Mouse (Mus musculus) kidney, adult 11 months (tissue): ENCODE data around the gene BC017158.
"Not testable (repeated sequence)": the region's sequence is repeated elsewhere in the genome, so short reads cannot be mapped to it uniquely, and the experiment has no call there.

Experiments used
- DNase-seq: peaks from one replicate; pipeline ENCODE4 v3.0.0; 2022

The BC017158 gene

DNA sequence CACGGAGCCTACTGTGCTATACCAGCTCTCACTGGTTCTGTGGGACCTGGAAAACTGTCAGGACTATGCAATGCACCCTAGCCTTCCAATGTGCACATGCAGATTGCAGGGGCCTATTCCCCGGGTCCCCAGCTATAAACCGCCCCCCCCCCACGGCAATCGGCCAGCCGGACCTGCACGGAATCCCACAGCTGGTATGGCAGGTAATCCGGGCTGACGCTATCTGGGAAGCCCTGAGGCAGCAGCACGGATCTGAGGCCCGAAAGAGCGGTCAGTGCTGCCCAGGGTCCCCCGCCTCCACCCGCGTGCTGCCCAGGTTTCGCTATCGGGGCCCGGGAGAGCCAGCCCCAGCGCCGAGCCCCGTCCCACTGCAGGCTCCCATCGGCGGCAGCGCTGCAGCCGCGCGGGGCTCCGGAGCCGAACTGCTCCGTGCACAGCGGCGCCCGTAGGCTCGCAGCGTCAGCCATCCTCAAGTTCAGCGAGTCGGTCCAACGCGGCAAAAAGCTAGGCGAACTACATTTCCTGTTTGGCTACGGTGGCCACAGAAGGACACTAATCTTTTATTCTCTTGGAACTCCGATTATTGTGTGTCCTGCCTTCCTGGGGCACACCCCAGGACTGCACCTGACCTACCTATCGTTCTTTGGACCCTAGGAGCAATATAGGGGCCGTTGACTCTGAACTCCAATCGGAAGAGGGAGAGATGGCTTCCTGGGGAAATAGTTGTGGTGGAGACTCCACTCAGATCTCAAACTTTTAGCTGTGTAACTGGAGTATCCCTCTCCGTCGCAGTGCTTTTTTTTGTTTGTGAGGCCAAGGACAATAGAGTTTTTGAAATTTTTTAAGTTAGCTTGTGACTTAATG lies at the start of gene BC017158:
BC017158 (minus strand) TSS at position 554 of the 864 bp plus-strand sequence.
- peak; percentile 74 for DNase-seq

DNA sequence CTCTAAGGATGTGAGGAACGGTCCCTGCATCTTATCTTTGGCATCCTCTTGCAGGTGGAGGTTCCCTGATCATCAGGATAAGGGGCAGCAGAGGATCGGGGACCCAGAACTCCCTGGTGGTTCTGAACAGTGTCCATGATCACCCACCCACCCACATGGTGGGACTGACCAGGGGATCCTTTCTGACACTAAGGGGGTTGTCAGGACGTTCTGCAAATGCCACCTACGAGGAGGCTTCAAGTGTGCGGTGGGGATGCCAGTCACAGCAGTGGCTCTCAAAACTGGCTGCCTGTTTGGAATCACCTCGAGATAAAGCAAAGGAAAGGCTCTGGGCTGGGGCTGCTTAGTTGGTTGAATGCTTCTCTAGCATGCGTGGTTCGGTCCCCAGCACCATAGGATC lies 49.0 kb upstream of the BC017158 start:
- no peak for DNase-seq

DNA sequence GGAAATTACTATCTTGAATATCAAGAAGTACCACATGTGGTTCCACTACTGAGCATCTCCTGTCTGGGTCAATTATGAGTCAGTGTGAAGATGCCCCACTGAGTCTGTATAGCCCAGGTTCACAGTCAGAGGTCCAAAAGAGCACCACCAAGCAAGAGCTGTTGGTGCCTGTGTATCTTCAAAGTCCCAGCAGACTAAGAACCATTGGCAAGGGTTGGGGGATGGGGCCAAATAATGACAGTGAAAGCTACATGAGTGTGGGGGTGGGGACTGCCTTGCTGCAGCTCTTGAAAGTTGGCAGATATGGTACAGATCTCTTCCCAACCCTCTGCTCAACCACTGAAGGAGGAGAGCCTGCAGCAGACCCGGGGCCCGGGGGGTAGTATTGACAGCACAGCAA lies 48.6 kb upstream of the BC017158 start:
- DNase-seq: no peak

DNA sequence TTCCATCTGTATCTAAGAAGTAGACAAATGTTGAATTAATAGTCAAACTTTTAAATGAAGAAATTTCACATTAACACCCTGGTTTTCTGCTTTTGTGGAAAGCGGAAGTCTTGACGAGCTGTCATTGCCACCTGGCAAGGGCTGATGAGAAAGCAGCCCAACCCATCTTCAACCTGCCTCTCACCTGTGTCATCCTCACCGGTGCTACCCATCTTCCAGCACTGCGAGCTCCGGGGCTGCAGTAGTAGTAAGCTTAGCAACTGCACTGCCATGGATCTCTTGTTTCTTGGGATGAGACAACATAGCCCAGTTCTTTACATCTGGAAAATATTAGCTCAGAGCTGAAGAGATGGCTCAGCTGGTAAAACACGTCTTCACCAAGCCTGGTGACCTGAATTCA lies 47.7 kb upstream of the BC017158 start:
- DNase-seq: no peak

DNA sequence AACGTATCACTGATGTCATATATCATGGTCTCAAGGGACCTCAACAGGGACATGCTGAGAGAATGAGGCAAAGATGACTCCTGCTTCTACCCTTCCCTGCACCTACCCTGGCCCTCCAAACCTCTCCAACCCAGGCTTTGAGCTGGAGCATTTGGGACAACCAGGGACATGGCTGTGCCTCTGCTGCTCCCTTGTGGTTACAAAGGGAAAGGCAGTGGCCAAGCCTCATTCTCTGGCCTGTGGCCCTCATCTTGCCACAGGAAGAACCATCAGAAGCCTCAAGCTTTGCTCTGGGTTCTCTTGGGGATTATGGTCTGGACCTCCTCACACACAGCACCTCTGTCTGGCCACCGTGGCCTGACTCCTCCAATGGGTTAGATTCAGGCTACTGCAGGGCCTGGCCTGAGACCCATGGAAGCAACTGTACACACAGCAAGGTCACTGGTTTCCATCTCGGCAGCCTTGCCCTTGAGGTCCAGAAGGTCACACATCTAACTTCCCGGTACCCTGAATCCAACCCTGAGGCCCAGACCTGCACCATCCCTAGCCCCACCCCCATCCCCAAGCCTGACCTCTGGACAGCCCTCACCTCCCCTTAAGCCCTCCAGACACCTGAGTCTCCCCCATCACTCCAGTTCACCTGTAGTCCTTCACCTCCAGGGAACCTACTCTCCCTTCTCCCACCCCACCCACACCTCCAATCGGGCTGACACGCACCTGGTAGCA lies 47.1 kb upstream of the BC017158 start:
- peak; percentile 64 for DNase-seq

DNA sequence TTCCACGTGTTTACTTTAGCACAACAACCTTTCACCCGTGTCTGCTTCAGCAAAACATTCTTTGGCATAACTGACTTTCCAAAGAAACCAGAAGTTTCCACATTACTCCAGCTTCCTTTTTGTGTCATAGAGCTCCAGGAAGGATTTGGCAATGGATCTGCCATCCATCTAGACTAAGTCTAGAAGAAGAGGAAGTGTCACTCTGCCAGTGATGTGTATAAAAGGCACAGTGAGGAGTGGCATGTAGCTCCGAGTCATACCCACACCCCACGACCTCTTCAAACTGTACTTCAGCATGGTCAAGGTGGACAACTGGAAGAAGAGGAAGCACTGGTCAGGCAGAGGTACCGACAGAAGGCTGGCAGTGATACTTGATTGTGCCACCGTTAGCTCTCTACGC lies 46.5 kb upstream of the BC017158 start:
- DNase-seq: no peak

DNA sequence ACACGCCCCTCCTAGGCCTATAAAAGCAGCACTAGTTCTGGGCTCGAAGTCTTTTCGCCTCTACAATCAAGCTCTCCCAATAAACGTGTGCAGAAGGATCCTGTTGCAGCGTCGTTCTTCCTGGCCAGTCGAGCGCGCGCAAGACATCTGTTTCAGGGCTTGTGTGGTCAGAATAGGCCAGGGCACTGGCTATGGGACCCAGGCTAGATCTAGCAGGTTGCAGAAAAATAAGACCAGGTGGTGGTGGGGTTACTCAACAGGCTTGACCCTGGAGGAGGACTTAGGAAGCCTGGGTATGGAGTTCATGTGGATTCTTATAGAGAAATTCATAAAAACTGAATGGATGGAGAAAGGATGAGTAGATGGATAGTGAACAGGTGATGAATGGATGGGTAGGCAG lies 44.7 kb upstream of the BC017158 start:
- not testable (repeated sequence) for DNase-seq

DNA sequence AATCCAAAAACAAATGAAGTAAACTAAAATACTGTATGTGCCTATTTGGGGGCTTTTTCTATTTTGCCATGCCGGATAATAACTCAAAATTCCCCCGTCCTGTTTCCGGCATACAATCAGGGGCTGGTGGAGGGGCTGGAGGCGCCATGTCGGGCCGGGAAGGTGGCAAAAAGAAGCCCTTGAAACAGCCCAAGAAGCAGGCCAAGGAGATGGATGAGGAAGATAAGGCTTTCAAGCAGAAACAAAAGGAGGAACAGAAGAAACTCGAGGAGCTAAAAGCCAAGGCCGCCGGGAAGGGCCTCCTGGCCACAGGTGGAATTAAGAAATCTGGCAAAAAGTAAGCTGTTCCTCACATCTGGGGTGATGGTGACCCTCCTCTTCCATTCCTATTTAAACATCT lies 42.4 kb upstream of the BC017158 start:
- DNase-seq: not testable (repeated sequence)

DNA sequence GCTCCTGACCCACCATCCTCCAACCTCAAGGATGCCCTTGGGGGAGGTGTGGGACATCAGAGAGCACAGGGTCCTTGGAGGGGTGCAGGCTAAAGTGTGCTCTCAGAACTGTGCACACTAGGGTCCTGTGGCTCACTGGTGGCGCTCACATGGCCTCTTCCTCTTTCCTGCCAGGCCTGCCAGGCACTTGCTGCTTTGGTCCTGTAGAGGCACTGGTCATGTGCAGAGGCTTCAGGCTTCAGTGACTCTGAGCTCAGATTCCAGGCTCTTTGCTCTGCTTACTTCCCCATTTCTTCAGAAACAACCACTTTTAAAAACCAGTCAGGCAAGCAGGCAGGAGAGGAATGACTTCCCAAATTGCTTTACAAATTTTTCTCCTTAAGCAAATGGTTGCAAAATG lies 34.9 kb upstream of the BC017158 start:
- peak; percentile 36 for DNase-seq

DNA sequence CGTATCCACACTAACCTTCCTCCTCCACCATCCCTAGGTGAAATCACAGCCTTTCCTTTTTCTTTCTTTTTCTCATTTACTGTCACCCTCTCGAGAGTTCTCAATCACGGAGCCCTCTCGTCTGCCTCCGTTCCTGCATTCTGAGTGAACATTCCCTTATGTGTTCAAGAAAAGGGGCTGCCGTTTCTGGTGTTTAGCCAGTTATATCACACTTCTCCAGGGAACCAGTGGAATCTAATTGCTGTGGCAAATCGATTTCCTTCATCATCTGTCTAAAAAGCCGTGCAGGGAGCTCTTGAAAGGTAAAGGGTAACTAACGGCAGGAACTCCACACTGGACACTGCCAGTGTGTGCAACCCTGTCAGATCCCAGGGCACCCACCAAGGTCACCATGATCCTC lies 33.0 kb upstream of the BC017158 start:
- DNase-seq: no peak

DNA sequence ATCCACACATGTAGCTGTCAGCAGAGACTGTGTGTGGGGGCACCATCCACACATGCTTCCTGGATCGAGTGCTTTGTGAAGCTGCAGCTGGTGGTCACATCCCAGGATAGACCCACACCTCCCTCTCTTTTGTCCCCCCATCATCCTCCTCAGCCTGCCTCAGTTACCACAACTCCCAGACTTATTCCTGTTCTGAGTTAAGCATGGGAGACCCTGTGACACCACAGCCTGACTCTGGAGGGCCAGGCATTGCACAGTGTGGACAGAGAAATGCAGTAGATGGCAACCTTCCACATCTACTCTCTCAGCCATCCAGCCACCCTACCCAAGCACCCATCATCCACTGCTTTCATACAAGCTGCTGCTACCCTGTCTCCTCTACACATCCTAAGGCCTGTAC lies 27.0 kb upstream of the BC017158 start:
- DNase-seq: no peak

DNA sequence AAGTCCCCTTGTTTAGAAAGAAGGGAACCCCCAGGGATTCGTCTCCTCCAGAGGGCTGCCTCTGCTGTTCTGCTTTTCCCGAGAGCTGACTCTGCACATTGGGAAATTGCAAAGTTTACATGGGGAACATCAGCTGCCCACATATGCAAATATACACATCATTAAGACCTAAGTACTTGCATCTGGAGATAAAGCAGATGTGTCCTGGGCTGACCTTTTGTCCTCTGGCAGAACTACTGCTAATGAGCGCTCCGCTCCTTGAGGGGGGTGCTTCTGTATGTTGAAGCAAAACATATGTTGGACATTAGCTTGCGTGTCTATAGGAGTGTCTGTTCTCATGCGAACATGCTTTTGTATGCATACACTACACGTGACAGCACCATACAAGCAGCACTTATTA lies 23.3 kb upstream of the BC017158 start:
- no peak for DNase-seq

DNA sequence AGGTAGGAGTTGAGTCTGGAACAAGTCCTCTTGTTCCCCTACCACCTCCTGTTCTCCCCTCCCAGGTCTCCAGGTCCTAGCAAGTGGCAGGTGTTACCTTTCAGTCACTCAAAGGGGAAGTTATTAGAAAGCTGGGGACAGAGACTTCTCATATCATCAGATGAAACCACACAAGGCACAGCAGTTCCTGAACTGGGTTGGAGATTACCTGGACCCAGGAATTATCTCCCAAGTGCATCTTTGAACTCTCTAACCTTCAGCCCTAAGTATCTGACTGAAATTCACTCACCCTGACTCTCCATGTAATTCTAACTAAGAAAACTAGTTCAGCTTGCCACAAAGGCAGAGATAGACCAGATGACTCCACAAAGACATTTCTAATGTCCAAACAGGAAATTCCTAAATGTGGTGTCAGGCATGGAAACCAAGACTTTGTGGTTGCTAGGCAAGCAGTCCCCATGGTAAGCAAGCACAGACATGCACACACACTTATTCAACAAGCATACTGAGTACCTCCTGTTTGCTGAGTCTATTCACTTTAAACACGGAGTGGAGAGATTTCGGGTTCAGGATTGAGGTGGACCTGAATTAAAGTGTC lies 22.3 kb upstream of the BC017158 start:
- no peak for DNase-seq

DNA sequence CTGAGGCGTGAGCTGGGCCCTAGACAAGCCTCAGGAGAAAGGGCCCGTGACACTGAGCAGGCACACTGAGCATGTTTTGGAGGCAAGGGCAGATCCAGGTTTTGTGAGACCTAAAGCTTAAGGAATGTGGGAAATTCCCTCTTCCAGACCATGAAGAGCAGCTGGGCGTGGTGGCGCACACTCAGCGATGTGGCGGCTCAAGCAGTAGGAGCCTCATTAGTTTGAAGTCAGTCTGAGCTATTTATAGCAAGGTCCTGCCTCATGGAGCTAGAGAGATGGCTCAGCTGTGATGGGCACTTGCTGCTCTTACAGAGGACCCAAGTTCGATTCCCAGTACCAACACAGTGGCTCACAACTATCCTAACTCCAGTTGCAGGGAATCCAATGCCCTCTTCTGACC lies 21.2 kb upstream of the BC017158 start:
- DNase-seq: no peak

DNA sequence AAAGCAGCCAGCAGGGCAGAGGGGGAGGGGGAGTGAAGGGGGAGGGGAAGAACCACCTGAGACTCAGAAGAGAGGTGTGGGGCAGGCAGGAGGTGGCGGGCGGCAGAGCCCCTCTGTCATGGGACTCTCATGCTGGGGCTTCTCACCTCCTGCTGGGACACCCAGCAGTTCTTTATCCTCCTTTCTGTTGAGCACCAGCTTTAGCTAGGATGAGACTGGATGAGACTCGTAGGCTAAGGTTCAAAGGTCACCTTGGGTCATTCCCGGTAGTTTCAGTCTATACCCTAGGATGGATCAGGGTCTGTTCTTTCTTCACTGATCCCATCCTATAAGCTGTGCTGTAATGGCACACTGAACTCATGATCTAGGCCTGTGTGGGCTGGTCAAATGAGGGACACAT lies 19.0 kb upstream of the BC017158 start:
- DNase-seq: no peak

DNA sequence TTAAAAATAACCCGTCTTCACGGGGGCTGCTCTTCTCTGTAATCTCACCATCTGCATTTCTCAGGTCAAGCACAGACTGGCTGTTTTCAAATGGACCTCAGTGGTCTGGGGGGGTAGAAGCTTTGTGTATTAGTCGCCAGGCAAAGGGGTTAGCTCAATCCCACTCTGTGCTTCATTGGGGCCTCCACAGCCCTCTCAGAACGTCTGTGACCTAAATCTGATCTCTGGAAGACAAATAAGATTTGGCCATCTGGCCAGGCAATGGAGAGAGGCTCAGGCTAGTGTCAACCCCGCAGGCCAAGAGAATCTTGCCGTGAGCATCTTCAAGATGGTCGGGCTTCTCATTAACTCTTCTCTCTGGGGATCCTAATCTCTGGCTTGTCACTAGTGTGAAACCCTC lies 16.5 kb upstream of the BC017158 start:
- DNase-seq: no peak

DNA sequence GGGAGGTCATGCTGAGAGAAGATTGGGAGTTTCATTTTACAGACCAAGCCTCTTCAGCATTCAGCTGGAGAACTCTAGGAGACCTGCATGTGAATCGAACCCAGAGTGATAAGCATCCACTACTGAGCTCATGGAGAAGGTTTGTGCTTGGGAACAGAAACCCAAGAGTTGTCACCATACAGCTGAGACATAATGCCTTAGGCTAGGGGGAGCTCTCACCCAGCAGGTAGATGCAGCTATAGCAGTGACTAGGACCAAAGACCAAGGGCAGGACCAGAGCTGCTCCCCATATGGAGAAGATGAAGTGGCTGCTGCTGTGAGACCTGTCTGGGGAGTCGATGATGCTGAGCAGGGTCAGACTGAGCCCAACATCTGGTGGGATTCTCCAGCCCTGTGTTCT lies 15.6 kb upstream of the BC017158 start:
- DNase-seq: no peak

DNA sequence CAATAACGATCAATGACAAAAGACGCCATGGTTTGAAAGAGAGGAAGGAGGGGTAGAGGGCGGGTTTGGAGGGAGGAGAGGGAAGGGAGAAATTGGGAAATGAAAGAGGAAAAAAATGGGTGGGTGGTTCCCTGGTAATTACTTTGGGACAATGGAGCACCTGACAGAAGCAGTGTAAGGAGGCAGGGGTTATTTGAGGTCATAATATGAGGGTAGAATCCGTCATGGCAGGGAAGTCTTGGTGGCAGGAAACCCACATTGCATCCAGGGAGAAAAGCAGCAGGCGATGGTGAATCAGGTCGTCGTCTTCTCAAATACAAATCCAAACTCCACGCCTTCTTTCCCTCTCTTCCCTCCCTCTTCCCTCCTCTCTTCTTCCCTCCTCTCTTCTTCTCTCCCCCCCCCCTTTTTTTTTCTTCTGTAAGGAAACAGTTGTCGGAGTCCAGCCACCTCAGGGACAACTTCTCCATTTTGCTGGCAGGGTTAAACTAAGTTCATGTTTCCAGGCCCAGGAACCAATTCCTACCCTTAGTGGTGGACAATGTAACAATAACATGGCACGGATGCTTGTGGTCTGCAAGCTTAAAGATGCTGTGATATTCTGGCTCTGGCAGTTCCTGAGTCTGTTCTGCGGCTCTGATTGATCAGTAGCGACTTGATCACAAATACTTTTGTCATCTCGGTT lies 14.5 kb upstream of the BC017158 start:
- DNase-seq: no peak

DNA sequence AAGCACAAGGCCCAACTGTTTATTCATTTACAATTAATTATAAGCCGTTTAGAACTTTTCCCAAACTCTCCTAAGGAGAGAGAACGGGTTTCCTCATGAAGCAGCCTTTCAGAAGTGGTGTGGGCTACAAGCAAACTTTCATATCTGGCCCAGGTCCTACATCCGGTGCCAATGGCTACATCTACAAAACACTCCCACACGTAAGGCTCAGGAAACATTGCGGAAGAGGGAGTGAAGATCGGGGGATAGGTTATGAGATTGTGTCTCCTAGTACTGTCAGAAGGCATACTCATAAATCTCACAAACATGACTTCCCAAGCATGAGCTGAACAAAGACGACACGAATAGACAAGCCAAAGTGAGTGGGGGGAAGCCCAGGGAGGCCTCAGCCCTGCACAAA lies 13.8 kb upstream of the BC017158 start:
- DNase-seq: no peak

DNA sequence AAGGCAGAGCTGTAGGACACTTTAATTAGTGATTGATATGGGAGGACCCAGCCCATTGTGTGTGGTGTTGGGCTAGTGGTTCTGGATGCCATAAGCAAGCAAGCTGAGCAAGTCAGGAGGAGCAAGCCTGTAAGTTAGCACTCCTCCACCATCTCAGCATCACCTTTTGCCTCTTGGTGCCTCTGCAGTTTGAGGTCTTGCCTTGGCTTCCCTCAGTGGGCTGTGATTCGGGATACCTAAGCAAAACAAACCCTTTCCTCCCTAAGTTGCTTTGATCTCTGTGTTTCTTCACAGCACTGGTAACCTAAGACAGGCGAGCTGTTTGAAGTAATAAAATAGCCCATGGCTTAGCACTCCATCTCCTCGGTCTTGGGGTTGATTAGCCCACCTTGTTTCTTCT lies 13.3 kb upstream of the BC017158 start:
- no peak for DNase-seq

DNA sequence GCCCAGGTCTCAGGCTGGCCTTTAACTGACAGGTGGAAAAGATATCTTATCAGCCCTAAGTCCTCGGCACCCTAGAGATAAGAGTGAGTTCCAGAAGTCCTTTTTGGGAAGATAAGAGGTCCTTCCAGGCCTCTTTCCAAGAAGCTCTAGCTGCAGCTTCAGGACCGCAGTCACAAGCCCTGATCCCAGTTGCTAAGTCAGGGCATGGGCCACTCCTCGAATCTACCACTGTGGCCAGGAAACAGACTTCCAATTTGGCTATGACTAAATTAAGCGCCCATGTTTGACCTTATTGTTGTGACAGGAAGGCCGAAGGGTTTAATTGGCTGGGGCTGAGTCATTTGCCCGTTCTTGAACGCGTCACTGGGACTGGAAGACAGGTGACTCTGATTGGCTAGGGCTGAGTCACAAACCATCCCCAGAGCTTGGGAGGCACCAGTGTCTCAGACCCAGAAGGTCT lies 12.3 kb upstream of the BC017158 start:
- no peak for DNase-seq

DNA sequence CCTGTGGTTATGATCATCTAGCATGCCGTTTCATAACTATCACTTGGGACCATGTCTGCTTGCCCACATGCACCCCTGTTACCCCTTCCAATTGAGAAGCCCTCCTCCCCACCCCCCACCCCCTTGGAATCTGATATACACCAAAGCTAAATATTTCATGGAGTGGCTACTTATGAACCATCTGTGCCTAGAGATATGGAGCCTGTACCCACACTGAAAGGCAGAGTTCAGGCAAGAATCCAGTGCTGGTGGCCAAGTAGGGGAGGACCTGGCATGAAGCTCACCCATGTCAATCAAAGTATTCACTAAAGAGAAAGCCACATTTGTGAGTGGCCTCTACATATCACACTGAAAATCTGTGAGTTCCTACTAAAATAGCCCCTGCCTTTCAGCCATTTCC lies 11.8 kb upstream of the BC017158 start:
- no peak for DNase-seq

DNA sequence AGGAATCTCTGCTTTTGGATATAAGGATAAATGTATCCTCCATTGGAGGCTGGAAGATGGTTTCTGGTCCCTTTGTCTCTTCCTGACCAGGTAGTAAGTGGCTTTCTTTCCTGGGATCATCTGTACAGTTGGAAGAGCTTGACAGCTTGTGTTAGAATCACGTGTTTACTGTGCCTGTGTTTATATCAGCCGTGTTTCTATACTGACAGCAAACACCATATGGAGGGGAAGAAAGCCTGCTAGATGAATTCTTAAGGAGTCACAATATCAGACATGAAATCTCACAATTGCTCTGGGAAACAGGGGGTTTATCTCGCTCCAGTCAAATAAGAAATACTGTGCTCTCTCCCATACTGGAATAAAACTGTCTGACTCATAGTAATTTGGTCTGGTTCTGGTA lies 11.2 kb upstream of the BC017158 start:
- no peak for DNase-seq
